Mouse (Mus musculus): ENCODE data around the gene Usp47.
A peak's percentile ranks its signal among the peaks of the same experiment; 100 is the strongest.
"Not testable (repeated sequence)": the region's sequence is repeated elsewhere in the genome, so short reads cannot be mapped to it uniquely, and the experiment has no call there.

Gene Usp47

DNA sequence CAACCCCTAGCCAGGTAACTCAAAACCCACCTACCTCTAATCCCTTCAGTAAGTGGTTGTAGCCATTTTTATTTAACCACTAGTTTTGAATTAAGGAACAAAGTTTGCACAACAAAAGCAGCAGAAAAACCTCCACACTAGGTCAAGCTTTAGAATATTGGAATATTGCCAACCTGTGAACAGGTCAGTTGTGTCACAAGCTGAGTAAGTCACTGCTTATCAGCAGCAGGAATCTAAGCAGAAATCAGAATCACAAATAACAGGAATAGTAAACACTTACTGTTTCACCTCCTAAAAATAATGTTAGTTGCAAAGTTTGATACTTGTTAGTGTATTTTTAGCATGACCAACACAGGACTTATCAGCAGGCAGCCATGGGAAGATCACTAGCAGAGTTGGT is 17.0 kb downstream of the Usp47 start:
- DNase-seq (ENCODE audit: low spot score in 2 of 2), result no peak

DNA sequence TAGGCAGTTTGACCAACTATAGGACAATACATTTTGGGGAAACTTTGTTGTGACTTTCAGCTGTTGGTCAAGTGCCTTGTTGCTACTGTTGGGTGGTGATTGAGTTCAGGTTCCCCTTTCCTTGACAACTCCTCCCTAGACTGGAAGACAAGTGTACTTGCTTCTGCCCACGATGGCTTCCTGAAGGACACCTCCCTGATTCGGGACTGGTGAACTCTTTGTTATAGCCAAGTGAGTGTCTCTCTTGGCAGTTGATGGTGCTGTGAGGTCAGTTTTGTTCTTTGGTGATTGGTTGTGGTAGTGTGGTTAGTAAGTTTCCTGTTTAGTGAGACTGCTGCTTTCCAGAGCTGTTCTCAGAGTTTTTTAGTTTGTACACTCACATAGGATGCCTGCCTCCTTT is 19.5 kb downstream of the Usp47 start:
- DNase-seq (ENCODE audit: low spot score in 2 of 2), result no peak

DNA sequence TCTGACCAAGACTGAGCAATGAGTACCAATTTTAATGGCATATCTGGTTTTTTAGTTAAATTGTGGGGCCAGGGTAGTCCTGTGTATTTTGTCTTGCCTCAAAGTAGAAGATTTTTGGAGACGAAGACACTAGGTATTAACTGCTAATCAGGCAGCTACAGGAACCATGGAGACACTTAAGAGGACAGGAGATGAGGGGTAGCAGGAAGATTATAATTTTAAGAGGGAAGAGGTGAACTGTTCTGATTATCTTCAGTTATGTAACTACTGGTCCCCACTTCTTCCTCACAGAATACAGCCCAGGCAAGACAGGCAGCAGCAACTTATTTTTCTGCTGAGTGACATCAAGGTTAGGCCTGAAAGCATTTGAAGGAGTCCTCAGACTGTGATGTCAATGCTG is 21.9 kb downstream of the Usp47 start:
- DNase-seq (ENCODE audit: low spot score in 2 of 2), result no peak

DNA sequence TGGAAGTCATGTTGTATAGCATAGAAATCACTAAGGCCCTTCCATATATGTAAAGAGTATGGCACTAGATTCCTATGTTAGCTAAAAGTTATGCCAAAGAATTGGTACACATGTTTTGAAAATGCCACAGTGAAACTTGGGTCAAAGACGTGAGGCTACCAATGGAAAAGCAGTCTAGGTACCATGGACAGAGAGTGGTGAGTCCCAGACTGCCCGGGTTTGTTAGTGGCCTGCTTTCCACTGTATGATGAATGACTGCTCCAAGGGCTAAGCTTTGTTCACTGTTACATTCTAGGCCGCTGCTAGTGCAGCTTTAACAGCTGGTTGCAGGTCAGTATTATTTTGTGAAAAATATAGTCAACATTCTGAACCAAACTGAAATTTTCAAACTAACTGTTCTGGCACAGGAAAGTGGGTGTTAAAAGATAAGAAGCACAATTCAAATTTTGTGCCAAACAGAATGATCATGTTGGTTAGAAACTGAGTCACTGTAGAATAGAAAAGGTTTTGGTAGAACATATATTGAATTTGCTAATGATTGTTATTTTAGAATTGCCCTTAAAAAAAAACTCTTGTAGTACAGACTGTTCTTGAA is 22.6 kb downstream of the Usp47 start:
- no peak for DNase-seq (ENCODE audit: low spot score in 2 of 2)

DNA sequence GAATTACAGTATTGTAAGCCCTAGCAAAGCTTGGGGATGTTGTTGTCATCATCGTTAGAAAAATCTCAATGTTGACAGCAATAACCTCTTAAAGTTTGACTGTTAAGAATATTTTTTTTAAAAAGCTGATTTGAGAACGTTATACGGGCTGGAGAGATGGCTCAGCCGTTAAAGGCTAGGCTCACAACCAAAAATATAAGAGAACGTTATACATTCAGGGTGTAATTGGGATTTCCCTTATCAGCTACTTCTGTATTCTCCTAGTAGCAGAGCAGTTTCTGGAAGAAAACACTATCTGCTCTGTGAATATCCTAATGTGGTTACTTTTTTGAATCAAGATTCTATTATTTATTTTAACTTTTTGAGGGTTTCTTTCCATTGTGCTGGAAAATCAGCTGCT is 25.3 kb downstream of the Usp47 start:
- DNase-seq (ENCODE audit: low spot score in 2 of 2), result no peak

DNA sequence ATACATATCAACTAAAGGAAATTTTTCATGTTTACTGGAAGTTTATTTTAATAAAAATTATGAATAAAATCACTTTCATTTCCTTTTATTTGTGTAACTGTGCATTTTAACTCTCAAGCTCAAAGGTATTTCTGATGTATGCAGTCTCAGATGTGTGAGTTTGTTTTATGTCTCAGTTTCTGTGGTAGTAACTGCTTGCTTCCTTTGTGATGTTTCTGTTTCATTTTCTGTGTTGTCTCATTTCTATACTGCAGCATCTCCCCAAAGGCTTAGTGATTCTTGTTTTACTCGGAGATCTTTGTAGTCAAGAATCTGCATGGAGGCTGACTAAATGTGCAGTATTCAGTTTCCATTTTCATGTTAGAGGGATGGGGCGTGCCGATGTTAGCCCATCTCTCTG is 30.4 kb downstream of the Usp47 start:
- DNase-seq (ENCODE audit: low spot score in 2 of 2), result no peak

DNA sequence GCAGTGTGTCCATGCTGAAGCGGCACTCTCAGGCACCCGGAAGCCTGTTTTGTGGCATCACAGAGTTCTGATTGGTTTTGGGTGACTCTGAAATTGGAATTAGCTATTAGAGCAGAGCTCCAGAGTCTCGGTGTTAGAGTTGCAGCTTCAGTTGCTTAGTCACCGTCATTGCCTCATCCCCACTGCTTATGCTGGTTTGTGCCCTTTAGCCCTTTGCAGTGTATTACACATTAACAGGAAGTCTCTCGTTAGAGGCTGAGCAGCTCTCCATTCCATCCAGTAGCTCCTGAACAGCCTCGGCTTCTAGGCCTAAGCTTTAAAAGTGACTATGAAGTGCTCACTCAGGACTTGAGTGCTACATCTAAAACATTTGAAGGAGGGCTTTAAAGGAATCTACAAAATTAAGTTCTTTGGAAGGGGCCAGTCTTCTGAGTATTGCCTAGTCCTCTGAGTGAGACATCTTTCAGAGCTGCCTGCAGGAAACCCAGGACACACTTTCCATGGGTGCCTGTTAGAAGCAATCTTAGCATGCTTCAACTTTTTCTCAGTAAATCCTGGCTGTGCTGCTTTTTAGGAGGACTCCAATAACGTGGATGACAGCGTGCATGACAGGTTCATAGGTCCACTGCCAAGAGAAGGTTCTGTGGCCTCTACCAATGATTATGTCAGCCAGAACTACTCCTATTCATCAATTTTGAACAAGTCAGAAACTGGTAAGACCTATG is 32.8 kb downstream of the Usp47 start:
- DNase-seq (ENCODE audit: low spot score in 2 of 2), result no peak

DNA sequence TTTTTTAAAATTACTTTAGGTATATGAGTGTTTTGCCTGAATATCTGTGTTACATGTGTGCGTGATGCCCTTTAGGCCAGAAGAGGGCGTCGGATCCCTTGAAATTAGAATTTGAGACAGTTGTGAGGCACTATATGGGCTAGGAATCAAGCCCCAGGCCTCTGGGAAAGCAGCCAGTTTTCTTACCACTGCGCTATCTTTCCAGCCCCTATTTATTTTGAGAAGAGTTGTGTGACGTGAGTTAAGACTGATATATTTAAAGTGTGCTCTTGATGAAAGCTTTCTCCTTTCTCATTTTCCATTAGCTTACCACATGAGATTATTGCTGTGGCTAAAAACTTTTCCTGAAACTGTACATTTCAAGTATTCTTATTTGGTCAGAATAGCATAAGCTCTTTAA is 51.6 kb downstream of the Usp47 start:
- DNase-seq (ENCODE audit: low spot score in 2 of 2), result no peak

DNA sequence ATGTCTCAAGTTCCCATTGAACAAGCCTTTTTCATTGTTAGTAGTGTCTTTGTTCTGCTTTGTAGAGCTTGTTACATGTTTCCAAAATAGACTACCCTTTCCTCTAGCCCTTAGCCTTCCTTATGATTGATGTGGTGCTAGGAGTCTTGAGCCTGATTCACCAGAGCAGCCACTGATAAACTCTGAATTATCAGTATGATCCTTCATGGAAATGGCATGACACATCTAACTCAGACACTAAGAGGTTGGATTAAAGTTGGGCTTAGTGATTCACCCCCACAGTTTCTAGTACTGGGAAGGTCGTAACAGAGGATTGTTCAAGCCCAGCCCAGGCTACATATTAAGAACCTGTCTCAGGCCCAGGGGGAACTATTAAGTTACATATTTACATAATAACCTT is 59.3 kb downstream of the Usp47 start:
- no peak for DNase-seq (ENCODE audit: low spot score in 2 of 2)

DNA sequence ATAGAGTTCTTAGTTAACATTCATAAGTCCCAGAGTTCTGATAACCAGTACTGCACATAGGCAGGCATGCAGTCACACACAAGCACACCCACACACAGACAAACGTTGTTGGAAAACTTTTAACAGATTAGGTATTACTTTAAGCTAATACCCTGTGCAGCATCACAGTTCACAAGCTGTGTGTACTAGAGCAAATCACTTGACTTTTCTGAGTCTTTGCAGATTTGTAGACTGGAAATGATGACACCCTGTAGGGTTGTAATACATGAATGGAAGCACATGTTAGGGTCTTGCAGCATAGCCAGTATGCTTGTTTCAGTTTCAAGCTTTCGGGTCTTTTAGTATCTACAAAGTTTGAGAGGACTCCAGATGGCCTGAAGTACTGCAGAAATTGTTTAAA is 60.9 kb downstream of the Usp47 start:
- no peak for DNase-seq (ENCODE audit: low spot score in 2 of 2)

DNA sequence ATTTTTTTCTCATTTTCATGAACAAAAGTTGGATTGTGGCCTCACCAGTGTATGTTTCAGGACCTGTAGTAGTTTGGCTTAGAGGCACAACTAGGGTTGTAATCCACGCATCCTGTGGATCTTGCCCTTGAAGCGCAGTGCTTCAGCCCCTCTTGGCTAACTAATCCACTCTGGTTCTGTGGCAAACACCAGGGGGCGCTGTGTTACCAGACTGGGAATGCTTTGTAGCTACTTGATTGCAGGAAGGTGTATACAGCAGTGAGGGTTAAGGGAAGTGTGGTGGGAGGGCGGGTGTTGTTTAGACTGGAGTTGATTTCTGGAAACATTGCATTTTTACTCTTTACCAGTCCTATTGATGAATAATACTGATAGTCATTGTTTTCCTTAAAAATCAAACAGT is 61.8 kb downstream of the Usp47 start:
- peak; percentile 71 to 85 for DNase-seq (ENCODE audit: low spot score in 2 of 2)

DNA sequence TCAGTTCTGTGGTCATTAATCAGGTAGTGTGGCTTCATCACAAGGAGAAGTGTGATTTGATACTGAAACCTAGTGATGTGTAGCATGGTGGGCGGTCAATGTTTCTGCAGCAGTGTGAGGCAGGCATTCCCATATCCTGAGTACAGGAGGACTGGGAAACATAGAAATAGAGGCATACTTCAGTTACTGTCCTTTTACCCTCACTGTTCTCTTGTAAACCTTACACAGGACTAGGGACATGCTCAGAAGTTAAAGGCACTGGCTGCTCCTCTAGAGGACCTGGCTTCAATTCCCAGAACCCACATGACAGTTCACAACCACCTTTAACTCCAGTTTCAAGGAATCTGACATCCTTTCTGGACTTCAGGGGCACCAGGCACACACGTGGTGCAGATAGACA is 62.9 kb downstream of the Usp47 start:
- DNase-seq (ENCODE audit: low spot score in 2 of 2), result no peak

DNA sequence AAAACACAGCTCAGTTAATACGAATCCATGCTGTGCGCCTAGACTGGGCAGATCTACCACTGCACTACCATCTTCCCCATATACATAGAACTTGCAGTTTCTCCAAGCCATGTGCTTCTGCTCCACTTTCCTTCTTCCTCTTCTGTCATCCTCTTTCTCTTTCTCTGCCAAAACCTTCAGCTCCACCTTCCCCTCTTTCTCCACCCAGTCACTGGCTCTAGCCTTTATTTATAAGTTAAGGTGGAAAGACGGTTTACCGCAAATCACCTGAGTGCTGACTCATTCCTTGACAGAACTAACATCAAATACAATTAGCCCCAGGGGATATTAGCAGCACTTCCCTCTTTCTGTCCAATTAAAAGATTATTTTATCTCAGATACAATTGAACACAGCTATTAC is 71.6 kb downstream of the Usp47 start:
- not testable (repeated sequence) for DNase-seq (ENCODE audit: low spot score in 2 of 2)

DNA sequence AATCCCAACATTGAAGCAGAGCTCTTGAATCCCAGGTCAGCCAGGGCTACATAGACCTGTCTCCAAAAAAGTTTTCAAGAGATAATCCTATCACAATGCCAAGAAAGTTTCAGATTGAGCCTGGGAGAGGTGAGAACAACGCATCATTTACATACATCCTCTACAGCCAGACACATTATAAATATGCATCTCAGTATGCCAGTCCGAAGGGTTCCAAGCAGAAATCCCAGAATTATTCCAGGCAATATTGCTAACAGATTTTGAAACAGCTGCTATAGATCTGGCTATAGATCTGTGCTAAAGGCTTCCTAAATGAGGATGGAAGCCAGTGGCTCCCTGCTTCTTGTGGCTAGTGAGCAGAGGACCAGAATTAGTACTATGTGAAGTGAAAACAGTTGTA is 77.6 kb downstream of the Usp47 start:
- DNase-seq (ENCODE audit: low spot score in 2 of 2), result no peak

DNA sequence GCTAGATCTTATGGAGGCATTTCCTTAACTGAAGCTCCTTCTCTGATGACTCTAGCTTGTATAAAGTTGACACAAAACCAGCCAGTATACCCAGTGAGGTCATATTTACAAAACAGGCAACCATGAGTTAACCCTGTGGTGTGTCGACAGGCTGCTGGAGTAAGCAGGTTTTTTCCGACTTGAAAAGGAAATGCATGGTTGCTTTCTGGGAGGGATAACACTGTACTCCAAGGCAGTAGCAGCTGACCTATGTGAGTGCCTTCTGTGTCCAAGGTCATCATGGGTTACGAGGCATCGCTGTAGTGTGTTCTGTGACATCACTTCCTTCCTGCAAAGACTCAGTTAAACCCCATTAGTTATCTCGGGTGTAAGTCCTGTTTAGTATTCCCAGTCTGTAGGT is 79.6 kb downstream of the Usp47 start:
- no peak for DNase-seq (ENCODE audit: low spot score in 2 of 2)

DNA sequence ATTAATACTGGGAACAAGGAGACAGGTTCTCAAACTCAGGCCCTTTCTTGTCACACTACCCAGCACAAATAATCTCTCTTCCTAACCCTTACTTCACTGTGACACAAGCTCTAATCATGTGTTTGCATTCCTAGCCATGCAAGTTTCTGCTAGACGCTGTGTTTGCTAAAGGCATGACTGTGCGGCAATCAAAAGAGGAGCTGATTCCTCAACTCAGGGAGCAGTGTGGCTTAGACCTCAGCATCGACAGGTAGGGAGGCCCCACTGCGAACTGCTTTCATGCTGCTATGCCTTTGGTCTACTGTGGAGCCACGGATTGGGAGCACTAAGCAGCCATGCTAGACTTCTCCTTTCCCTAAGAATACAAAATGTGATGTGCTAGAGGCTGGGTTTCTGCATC is 80.5 kb downstream of the Usp47 start:
- DNase-seq (ENCODE audit: low spot score in 2 of 2), result peak; percentile 19 to 40

DNA sequence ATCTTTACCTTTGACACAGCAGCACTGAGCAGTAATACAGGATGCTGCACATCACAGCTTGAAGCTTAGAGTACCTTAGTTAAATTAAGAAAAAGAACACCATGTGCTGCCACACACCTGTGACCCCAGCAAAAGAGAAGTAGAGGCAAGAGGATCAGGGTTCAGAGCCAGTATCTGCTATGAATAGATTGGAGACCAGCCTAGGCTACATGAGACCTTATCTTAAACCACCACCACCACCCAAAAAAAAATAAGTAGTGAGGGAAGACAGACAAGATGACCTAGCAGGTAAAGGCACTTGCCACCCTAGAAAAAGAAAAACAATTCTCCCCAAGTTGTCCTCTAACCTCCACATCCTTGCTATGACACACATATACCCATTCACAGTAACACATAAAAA is 85.5 kb downstream of the Usp47 start:
- no peak for DNase-seq (ENCODE audit: low spot score in 2 of 2)

DNA sequence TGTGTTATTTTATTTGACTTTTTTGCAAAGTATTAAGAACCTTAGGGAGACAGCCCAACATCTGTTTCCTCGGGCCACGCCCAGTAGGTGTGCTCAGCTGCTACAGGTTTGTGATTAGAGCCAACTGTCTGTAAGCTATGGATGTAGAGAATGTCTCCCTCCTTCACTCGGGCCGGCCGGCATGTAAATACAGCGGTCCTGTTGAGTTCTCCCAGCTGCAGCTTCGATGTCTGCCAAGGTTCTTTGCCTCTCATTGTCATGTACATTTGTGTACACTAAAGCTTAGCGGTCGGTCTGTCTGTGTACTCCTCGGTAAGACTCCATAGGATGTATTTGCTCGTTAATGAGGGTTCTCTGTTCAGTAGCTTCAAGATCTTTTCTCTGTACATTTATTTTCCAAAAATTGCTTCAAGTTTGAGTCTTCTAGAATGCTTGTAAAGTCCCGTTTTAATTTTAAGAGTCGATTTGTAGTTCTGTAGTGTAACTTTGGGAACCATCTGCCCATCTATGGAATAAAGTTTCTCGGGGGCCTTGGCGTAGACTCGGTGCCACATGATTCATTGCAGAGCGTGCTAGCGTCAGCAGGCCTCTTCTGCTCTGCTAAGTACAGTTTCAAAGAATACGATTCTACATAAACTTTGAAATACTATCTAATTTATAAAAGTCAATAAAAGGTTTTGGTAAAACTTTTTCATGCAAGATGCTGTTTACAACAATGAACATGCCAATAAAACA is 87.5 kb downstream of the Usp47 start:
- DNase-seq (ENCODE audit: low spot score in 2 of 2), result no peak

DNA sequence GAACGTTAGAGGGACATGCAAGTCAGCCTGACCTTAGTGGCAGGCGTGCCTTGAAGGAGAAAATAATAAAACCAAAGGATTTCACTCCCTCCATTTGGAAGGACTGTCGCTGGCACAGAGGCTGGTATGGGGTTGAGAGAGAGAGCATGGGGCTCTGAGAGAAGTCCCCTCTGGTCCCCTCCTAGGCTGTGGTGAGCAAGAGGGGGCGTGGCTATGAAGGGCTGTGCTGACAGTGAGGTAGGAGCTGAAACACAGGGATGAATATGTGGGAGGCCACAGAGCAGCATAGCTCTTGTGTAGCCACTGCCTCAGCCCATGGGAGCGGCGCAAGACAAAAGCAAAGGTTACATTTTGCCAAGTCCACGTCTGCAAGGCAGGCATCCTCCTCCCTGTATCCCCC is 94.2 kb downstream of the Usp47 start:
- no peak for DNase-seq (ENCODE audit: low spot score in 2 of 2)

DNA sequence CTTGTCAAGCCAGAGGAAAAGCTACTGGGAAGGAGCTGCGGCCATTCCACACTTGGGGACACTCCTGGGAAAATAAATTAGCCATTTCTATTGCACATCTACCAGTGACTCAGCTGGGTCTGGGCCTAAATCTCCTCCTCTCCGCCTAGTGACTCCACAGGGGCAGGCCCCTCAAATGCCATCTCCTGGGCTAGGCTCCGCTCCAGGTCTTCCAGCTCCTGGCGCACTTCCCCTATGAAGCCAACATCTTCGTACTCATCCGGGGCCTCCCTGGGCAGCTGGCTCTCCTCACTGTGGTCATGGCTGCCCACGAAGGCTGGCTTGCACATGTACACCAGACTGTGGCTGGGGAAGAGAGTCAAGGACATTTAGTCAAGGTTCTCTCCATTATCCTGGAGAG is 94.8 kb downstream of the Usp47 start:
- no peak for DNase-seq (ENCODE audit: low spot score in 2 of 2)

DNA sequence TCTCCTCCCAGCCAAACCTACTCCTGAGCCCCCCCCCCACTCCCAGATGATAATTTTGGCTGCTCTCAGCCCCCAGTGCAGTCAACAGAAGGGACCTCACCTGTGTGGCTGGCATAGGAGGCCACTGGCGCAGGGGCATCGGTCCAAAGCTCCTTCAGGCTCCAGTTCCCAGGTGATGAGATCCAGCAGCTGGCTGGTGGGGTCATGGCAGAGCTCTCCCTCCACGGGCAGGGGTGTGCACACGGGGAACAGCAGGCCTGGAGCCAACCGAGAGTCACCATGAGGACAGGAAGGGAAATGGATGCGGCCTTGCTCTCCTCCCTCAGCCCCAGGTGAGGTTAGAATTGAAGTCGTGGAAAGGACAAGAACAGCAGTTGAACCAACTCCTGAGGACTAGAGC is 95.9 kb downstream of the Usp47 start:
- no peak for DNase-seq (ENCODE audit: low spot score in 2 of 2)

DNA sequence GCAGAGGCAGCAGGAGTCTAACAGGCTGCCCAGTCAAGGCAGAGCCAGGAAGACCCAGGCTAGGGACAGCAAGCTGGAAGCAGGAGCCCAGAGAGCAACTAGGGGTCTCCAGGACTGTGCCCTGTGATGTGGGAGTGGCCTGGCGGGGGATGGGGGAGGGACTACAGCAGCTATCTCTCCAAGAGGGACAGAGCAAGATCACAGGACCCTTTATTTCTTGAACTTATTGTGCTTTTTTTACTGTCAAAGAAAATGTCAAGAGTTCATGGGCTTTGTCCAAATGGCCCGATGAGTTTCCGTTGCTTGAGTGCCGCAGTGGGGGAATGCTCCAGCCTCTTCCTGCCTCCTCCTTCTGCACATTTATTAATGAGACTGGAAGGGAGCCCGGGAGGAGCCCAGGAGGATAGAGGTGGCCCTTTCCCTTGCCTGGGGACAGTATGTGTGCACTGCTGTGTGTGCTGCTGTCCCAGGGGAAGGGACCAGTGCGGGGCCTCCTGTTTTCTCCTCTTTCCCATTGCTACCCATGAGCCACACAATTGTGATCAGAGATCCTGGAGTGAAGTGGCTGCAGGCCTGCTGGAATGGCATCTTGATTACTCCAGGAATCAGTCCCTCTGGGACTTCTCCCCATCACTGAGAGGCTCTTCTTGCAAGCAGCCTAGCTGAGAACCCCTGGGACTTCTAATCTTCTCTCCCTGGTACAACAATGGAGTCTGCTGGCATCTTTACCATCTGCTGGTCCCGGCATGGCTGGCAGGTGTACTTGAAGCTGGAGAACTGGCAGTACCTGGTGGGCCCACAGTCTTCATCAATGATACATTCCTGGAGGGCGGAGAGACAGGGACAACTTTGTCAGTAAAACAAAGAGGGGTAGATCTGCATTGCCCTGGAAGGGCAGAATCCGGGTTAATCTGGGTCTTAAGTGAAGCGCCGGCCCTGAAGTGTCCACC is 97.8 kb downstream of the Usp47 start:
- DNase-seq (ENCODE audit: low spot score in 2 of 2), result no peak

Measured in urinary bladder, adult 18-20 months (tissue).